Mouse (Mus musculus) adrenal gland, adult 8-10 months (tissue): ENCODE data around the gene Slco3a1. TPM values are rescaled to one million over a fixed set of nuclear protein-coding genes. Genes with fewer than 3 reads are reported as not detected.
"Not testable (repeated sequence)": the region's sequence is repeated elsewhere in the genome, so short reads cannot be mapped to it uniquely, and the experiment has no call there.

ENCODE experiments used
- DNase-seq: peaks from one replicate; pipeline ENCODE4 v3.0.0; 2022
- total RNA-seq, 4 experiments: library from RNA; stranded (reverse); gene quantifications; 2 replicates each; pipeline ENCODE4 v1.2.4; 2022

Gene Slco3a1
- total RNA-seq, 4 experiments from 2014 or later = 29.6 to 44.1 (median 39.0) TPM

DNA sequence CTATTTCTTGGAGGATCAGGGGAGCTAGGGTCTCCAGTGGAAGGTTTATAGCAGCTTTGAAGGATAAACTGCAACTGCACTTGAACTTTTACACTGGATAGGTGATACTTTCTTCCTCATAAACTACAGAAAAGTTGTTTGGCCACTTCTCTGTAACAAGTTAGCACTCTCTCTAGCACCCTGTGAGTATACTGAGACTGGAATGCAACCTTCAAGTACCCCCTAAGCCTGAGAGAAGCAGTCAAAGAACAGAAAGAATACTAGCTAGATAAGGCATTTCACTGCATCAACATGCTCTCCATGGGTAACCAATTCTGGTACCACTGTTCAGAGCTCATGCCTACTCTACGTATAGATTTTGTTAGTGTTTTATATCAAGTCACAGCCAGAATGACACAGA lies 128.6 kb downstream of the Slco3a1 start:
- DNase-seq = no peak

DNA sequence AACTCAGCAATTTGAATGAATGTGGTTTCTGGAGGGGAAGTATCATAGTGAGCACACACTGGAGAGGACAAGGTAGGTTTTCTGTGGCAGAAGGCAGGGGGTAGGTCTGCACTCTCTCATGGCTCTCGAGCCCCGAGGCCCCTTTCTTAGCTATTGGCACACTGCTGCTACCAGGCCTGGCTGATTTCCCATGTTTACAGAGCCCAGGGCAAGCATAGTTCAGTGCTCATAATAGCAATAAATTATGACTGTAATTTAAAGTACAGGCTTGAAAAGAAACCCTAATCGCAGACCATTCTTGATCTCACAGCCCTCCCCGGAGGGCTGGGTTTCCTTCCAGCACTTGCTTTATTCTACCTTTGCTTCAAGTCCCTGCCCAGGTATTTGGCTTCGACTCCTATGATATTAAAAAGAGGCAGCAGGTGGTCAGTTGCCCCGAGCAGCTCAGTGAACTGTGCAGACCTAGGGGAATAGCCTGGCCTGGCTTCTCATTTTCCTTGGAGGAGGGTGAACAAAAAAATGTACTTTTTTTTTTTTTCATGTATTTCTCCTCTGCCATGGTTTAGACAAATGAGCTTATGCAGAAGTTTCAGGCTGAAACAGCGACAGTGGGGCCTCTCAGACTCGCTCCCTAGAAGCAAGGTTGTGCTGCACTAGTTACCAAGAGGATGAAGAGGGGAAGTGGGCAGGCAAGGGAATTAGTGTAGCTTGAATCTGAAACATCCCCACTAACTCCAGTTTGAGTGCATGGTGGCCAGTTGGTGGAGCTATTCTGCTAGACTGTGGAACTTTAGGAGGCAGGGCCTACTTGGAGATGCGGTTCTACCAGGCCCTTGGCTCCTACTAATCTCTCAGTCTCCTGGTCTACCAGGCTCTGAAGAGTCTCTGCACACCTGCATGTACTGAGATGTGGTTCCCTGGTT lies 130.4 kb downstream of the Slco3a1 start:
- DNase-seq = peak; percentile 3

DNA sequence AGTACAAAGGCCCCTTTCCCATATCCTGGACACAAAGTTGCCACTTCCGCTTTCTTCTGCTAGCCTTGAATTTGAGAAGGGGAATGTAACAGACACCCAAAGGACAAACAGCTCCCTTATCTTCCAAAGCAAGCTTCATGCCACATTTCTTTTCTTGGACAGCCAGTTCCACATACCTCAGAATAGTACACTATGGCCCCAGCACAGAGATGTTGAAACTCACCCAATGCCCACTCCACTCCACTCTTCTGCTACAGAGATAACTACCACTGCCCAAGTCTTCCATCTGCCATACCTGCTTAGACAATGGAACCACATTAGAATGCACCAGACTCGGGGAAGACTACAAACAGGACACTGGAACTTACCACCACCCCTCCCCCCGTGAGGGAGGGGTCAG lies 131.3 kb downstream of the Slco3a1 start:
- DNase-seq = no peak

GRCm38 (mm10) chr7:74422731-74423130 lies 131.8 kb downstream of the Slco3a1 start:
- no peak for DNase-seq

DNA sequence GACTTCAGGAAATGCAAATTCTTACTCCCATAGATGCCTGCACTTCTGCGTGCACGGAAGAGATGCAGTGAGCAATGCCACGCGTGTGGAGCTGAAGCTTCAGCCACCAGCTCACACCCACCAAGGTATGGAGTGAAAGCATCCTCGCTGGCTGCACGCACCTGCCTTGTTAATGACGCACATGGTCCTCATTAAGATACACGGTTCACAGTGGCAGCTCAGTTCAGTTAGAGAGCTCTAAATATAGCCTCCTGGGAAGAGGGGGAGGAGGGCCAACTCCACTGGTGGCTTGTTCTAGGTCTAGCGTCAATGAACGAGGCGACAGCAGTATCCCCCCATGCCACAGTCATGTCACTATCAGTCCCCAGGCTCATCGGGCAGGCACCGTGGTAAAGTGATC lies 132.6 kb downstream of the Slco3a1 start:
- no peak for DNase-seq

- DNase-seq = no peak
Observed at GRCm38 (mm10) chr7:74421591-74421990, 133.0 kb downstream of the Slco3a1 start.

GRCm38 (mm10) chr7:74419706-74420105 lies 134.9 kb downstream of the Slco3a1 start:
- no peak for DNase-seq

- no peak for DNase-seq
Observed at GRCm38 (mm10) chr7:74417009-74417408, 137.6 kb downstream of the Slco3a1 start.

DNA sequence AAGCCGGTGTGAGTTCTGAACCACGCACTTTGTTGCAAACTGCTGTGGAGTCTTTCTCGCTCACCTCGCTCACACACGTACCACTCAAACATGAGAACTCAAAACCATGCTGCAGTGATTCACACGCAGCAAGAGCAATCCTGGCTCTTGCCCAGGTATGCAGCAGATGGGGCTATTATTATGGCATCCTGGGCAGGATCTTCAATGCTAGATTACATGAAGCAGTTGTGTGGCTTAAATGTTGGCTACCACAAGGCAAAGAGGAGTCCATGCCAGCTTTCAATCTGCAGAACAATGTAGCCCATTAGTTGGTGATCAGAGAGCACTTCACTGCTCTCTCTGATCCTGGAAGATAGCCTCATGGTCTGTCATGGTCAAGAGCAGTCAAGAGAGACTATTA lies 139.3 kb downstream of the Slco3a1 start:
- no peak for DNase-seq

DNA sequence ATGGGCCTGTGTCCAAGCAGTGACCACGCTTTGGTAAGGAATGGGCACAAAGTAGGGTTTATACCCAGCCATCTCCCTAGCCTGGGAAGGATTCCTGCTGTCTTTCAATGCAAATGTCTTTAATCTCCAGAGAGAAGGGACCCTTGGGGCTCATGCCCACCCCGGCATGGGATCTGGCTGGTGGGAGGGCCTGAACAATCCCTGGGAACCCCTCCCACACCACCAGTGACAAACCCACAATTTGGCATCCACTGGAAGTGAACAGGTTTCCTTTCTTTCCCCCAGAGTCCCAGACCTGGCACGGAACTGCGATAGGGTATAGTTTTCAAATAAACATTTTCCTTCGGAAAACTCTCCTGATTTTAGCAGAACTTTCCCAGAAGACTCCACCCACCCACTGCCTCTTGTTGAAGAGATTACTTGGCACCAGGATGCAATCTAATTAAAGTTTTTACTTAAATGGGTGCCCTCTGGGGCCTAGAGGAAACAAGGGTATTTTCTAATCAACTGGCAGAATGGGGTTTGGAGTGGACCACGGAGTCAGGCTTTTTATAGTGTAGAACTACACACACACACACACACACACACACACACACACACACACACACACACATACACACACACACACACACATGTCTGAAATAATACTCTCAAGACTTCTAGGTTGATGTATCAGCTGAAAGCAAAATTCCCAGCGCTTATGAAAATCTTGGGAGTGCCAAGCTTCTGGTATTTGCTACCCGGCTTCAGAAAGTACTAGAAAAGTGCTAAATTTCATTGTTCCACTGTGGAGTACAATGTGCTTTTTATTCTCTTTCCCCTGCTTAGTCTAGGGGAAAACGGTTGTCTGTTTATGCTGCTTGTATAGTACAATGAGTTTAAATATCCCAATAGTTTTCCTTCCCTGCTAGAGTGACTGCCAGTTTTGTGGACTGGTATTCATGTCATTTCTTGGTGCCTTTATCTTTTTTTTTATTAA lies 140.6 kb downstream of the Slco3a1 start:
- no peak for DNase-seq

DNA sequence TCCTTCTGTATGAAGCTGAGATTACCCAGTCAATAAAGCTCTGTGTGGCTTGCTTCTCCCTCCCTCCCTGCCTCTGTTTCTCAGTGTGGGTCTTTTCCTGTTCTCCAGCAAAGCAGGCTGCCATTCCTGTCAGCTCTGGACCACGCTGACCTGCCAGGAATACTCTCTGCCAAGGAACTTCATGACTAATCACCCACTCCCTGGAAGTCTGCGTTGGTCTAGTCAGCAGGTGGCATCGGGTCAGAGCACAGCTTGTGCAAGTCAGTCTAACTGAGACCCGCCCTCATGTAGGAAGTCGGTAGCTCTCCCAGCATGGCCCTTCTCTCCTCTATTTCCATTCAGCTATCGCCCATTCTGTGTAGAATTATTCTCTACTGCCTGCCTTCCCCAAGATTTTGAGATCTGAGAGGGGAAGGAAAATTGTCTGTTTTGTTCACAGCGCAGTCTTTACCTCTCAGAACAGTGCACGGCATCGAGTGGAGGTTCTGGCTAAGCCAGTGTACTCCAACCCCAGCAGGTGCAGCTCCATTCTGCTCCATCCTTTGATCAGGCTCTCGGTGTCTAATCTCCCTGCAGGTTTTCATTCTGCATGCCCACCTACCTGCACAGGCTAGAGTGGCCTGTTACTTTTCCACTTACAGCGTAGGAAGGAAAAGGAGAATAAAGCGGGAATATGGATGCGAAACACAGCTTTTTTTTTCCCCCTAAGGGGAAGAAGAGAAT lies 145.8 kb downstream of the Slco3a1 start:
- DNase-seq = peak; percentile 16

- DNase-seq = not testable (repeated sequence)
Observed at GRCm38 (mm10) chr7:74407851-74408250, 146.7 kb downstream of the Slco3a1 start.

GRCm38 (mm10) chr7:74399729-74400128 lies 154.9 kb downstream of the Slco3a1 start:
- no peak for DNase-seq

GRCm38 (mm10) chr7:74399154-74399553 lies 155.4 kb downstream of the Slco3a1 start:
- DNase-seq = no peak

DNA sequence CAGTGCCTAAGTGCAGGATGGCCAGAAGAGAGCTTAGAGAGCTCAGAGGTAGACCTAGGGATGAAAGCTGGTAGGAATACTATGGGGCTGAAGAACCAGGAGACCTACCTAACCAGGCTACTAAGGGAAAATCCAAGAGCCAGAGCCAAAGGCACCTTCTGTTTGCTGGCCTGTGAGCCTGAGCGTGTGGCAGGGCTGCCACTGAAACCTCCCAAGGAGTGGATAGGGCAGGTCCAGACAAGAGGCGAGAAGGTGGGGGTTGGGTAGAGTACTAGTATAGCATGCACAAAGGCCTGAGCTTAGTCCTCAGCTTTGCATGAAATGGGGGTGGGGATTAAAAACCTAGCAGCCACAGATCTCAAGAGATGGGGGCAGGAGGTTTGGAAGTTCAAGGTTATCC lies 156.3 kb downstream of the Slco3a1 start:
- DNase-seq = no peak

GRCm38 (mm10) chr7:74391451-74391873 lies 163.1 kb downstream of the Slco3a1 start:
- no peak for DNase-seq

DNA sequence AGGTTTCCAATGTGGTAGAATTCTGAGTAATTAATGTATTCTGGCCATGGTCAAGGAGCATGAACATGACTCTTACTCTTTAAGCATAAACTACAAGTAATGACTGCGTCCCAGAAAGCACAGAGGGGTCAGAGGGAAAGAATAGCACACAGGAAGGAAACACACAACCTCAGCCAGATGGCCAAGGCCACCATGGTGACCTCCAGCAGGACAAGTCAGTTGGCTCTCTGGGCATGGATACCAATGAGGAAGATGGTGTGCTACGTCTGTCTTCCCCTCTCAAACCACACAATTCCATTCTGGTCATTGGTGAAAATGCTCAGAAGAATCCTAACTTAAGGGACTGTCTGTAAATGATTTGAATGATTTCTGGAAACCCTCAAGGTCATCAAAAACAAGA lies 165.0 kb downstream of the Slco3a1 start:
- no peak for DNase-seq

DNA sequence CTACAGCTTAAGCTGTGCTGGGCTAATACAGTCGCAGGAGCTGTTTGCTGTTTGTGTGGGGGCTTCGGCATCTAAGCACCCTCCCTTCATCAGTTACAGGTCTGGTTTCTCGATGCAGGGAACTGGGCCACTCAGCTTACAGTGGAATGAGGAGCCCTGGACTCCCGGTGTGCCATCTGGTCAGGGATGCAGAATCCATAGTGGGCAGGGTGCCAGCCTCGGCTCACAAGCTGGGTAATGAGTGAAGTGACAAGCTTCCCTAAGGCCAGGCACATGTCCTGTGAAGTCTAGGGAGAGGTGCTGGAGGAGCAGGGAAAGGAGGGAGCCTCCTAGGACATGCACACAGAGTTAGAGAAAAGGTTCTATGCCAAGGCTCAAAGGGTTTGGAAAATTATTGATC lies 168.3 kb downstream of the Slco3a1 start:
- DNase-seq = no peak

DNA sequence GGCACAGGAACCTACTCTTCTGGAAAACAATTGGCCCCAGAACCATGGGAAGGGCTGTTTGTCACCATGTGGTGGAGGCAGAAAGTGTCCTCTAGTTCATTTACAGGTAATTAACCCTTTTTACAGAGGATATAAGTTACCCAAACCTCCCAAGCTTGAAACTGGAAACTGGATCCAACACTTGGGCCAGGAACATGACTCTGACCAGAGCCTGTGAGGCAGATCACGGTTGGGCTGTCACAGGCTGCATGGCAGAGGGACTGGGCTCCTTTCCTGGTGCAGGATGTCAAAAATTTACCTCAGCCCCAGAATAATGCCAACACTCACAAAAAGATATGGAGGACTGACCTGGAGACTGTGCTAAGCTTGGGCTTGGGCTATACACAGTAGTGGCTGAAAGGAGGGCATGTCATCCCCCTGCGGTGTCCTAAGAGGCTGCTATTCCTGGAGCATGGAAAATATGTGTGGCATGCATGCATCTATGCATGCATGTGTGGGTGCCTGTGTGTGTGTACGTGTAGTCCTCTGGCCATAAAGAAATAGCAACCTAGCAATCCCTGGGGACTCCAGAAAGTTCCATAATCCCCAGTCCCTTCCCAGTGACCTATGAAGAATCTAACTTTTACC lies 171.4 kb downstream of the Slco3a1 start:
- no peak for DNase-seq

DNA sequence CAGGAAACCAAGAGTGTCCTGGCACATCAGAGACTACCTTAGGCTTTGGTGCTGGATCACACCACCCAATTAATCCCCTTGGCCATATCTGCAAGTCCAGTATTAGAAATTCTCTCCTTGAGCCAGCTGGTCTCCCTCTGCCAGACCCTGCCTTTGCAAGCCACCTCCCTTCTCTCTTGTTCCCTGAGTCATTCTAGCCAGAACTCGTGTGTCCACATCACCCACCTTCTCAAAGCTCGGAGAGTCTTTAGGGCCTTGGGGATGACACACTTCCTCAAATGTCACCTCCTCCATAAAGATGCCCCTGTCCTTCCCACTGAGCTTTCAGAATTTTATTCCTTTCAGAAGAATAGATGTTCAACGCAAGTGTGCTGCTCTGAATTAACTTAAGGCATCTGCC lies 172.3 kb downstream of the Slco3a1 start:
- no peak for DNase-seq

DNA sequence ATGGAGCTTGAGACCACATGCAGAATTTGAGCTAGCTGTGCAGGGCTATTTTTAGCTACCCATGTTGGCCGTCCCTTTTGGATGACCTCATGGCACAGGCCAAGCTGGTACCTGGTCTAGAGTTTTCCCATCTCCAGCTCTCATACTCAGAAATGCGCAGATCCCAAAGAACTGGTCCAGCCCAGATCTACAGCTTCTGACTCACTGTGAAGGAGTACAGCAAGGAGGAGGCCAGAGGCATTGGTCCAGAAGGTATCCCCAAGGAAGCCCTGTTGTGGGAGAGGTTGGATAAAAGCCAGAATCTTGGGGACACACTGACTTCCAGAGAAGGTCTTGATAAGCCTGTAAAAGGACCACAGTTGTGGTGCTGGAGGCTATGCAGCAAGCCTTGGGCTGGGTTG lies 172.7 kb downstream of the Slco3a1 start:
- no peak for DNase-seq

DNA sequence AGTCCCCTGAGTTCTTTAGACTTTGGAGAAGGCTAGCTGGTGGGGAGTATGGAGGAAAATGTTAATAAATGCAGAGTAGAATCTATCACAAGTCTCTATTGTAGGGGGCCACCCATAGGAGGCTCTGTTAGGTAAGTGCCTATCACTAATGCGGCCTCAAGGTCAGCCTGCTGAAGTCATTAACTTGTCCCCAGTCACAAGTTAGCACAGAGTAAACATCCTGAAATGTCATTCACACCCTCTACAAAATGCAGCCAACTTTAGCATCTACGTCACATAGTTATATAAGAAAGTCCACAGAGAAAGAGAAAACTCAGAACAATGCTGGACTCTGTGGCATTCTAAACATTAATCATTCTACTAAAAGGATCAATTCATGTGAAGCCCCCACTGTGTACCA lies 173.5 kb downstream of the Slco3a1 start:
- DNase-seq = no peak
